Mouse (Mus musculus) cerebellum, adult 2 months (tissue): ENCODE results near the gene Pou2af1.

ENCODE experiments used
- CTCF ChIP-seq: fragments of 200-500 bp; IDR thresholded peaks from 2 replicates; pipeline ENCODE4 v1.5.1; 2011; ENCODE audit warnings: low read depth, mild to moderate bottlenecking, control low read depth, low read length, moderate library complexity, borderline replicate concordance; ENCODE audit not compliant: insufficient read depth
- POLR2A ChIP-seq: fragments of 200-500 bp; IDR thresholded peaks from 2 replicates; pipeline ENCODE4 v1.6.1; 2011; ENCODE audit warnings: low read length, control low read depth, borderline replicate concordance; ENCODE audit not compliant: insufficient read depth

DNA sequence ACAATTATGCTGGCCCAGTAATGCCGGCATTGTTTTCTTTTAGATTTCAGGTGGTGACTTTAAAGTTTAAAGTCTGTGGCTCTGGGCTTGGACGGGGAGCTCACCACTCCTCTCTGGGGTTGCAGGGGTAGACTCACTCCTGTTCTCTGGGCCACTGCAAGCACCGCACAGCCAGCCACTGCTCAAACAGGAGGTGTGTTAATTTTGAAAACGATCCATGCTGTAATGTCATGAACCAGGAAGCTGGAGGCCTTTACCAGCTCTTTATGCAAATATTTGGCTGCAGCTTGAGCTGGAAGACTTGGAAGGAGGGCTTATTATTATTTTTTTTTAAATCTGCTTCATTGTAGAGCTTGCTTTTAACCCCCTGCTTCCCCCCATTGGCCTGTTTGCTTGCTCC lies 61.2 kb downstream of the Pou2af1 start:
- TF ChIP-seq CTCF, result no peak
- no peak for TF ChIP-seq POLR2A
